Mouse (Mus musculus) neural tube, embryonic 13.5 days (tissue): ENCODE data around the gene Lpcat3. TPM values are rescaled to one million over a fixed set of nuclear protein-coding genes. Genes with fewer than 3 reads are reported as not detected.
"Not testable (repeated sequence)": the region's sequence is repeated elsewhere in the genome, so short reads cannot be mapped to it uniquely, and the experiment has no call there.

Experiments
- ATAC-seq: fragments of 200-750 bp; cut with Nextera tagmentation; 2 replicates; pipeline ENCODE4 v1.8.0; 2017; ENCODE audit warnings: low read depth, mild to moderate bottlenecking, moderate TSS enrichment, moderate library complexity
- H3K27ac ChIP-seq: fragments of 300-500 bp; sonication (generic); replicated peaks from 2 replicates; pipeline ENCODE4 v1.5.1; 2015; ENCODE audit warnings: moderate library complexity, mild to moderate bottlenecking, inconsistent platforms
- H3K27me3 ChIP-seq: fragments of 300-500 bp; sonication (generic); 2 replicates; pipeline ENCODE4 v1.6.1; 2015; ENCODE audit warnings: mild to moderate bottlenecking, inconsistent platforms
- H3K36me3 ChIP-seq: fragments of 300-500 bp; sonication (generic); 2 replicates; pipeline ENCODE4 v1.6.1; 2015; ENCODE audit warnings: mild to moderate bottlenecking, inconsistent platforms
- H3K4me1 ChIP-seq: fragments of 300-500 bp; sonication (generic); replicated peaks from 2 replicates; pipeline ENCODE4 v1.6.1; 2015; ENCODE audit warnings: inconsistent platforms
- H3K4me2 ChIP-seq: fragments of 300-500 bp; sonication (generic); 2 replicates; pipeline ENCODE4 v1.6.1; 2015; ENCODE audit warnings: inconsistent platforms, mild to moderate bottlenecking, moderate library complexity
- H3K4me3 ChIP-seq: fragments of 300-500 bp; sonication (generic); 2 replicates; pipeline ENCODE4 v1.5.1; 2015; ENCODE audit warnings: mild to moderate bottlenecking, inconsistent platforms
- H3K9ac ChIP-seq: fragments of 300-500 bp; sonication (generic); 2 replicates; pipeline ENCODE4 v1.6.1; 2015; ENCODE audit warnings: moderate library complexity, mild to moderate bottlenecking, inconsistent platforms
- H3K9me3 ChIP-seq: fragments of 300-500 bp; sonication (generic); 2 replicates; pipeline ENCODE4 v1.6.1; 2016; ENCODE audit warnings: inconsistent platforms
- WGBS: fragments of 180-500 bp; shearing (Covaris S2); methylation state at CpG from one replicate; pipeline ENCODE4 v1.1.7; 2015; 5-methylcytosine and 5-hydroxymethylcytosine counted together
- polyA plus RNA-seq: library from polyadenylated mRNA; unstranded; fragments of >200 nt; fragmentation: Nextera tagmentation; extraction: Ambion mirVana; gene quantifications from 2 replicates; pipeline ENCODE4 v1.2.1, GENCODE M21; 2015

Lpcat3 gene
- 43.2 and 43.7 TPM in 2 replicates for polyA plus RNA-seq

- Histone ChIP-seq H3K9me3 (no peaks in the 10 kb centered on the region), H3K9ac (peak within 1 kb of the TSS; percentile 72), H3K27me3 (no peaks in the 10 kb centered on the region), H3K4me2 (peak within 1 kb of the TSS; percentile 65), H3K4me1 (peaks cover 17% of the 10 kb centered on the region), H3K4me3 (peak within 1 kb of the TSS; percentile 58), H3K36me3 (0 out of 2 replicates have a peak, but pooled peaks cover 3% of the 10 kb centered on the region), H3K27ac (peak within 1 kb of the TSS; percentile 75)
- WGBS: under 1% methylated on average over 72 of the region's 87 CpGs
- ATAC-seq: peak; percentile 98
Observed at GRCm38 (mm10) chr6:124662477-124663423, at the start of gene Lpcat3. TSS of gene Lpcat3 (plus strand) at chr6:124663027.

GRCm38 (mm10) chr6:124625612-124626011 is 37.2 kb upstream of the Lpcat3 start:
- no peaks in the 10 kb centered on the region for H3K9me3 ChIP-seq
- no peak overlapping the region for H3K9ac ChIP-seq
- H3K4me1 ChIP-seq: no peaks in the 10 kb centered on the region
- H3K27ac ChIP-seq: no peak overlapping the region
- H3K27me3 ChIP-seq: no peaks in the 10 kb centered on the region
- no peak for ATAC-seq
- no peak overlapping the region for H3K4me3 ChIP-seq
- 92% methylated on average over 13 of the region's 13 CpGs for whole genome bisulfite sequencing
- no peak overlapping the region for H3K4me2 ChIP-seq
- H3K36me3 ChIP-seq: no peaks in the 10 kb centered on the region

- H3K4me1 ChIP-seq, H3K27ac ChIP-seq, ATAC-seq, H3K4me2 ChIP-seq, H3K9ac ChIP-seq, H3K9me3 ChIP-seq, H3K4me3 ChIP-seq, H3K27me3 ChIP-seq, H3K36me3 ChIP-seq: not testable (repeated sequence)
- WGBS: 44% methylated on average over 1 of the region's 1 CpGs
Observed at GRCm38 (mm10) chr6:124626184-124626583, 36.6 kb upstream of the Lpcat3 start.

GRCm38 (mm10) chr6:124630763-124631162 is 32.1 kb upstream of the Lpcat3 start:
- H3K36me3 ChIP-seq: no peaks in the 10 kb centered on the region
- no peaks in the 10 kb centered on the region for H3K27me3 ChIP-seq
- no peaks in the 10 kb centered on the region for H3K4me1 ChIP-seq
- H3K27ac ChIP-seq: no peak overlapping the region
- no peak overlapping the region for H3K9ac ChIP-seq
- no peak overlapping the region for H3K4me3 ChIP-seq
- WGBS: 87% methylated on average over 4 of the region's 4 CpGs
- no peaks in the 10 kb centered on the region for H3K9me3 ChIP-seq
- H3K4me2 ChIP-seq: no peak overlapping the region
- ATAC-seq: no peak

GRCm38 (mm10) chr6:124635985-124636384 is 26.8 kb upstream of the Lpcat3 start, which contains the start of gene C1s2:
TSS of gene C1s2 (minus strand) at chr6:124636085.
- 89% methylated on average over 2 of the region's 2 CpGs for WGBS
- not testable (repeated sequence) for H3K9ac ChIP-seq, H3K4me2 ChIP-seq, H3K4me1 ChIP-seq, H3K36me3 ChIP-seq, H3K27me3 ChIP-seq, ATAC-seq, H3K4me3 ChIP-seq, H3K27ac ChIP-seq, H3K9me3 ChIP-seq

GRCm38 (mm10) chr6:124636858-124637460 is 25.9 kb upstream of the Lpcat3 start:
- not testable (repeated sequence) for H3K4me3 ChIP-seq, H3K27me3 ChIP-seq, ATAC-seq, H3K9ac ChIP-seq, H3K27ac ChIP-seq, H3K4me1 ChIP-seq, H3K9me3 ChIP-seq, H3K4me2 ChIP-seq, H3K36me3 ChIP-seq
- 46% methylated on average over 6 of the region's 6 CpGs for WGBS

- Histone ChIP-seq H3K4me3 (no peak overlapping the region), H3K4me2 (no peak overlapping the region), H3K36me3 (no peaks in the 10 kb centered on the region), H3K9ac (no peak overlapping the region), H3K4me1 (no peaks in the 10 kb centered on the region), H3K27ac (no peak overlapping the region), H3K9me3 (no peaks in the 10 kb centered on the region), H3K27me3 (no peaks in the 10 kb centered on the region)
- WGBS: 86% methylated on average over 4 of the region's 4 CpGs
- ATAC-seq: no peak
Observed at GRCm38 (mm10) chr6:124640041-124640440, 22.8 kb upstream of the Lpcat3 start.

- no peak overlapping the region for H3K9ac ChIP-seq
- no peak for ATAC-seq
- no peaks in the 10 kb centered on the region for H3K9me3 ChIP-seq
- 40% methylated on average over 8 of the region's 8 CpGs for WGBS
- no peak overlapping the region for H3K27ac ChIP-seq
- no peaks in the 10 kb centered on the region for H3K27me3 ChIP-seq
- no peaks in the 10 kb centered on the region for H3K36me3 ChIP-seq
- H3K4me3 ChIP-seq: no peak overlapping the region
- no peak overlapping the region for H3K4me2 ChIP-seq
- H3K4me1 ChIP-seq: no peaks in the 10 kb centered on the region
Observed at GRCm38 (mm10) chr6:124640997-124641396, 21.8 kb upstream of the Lpcat3 start.

GRCm38 (mm10) chr6:124646394-124646793 is 16.4 kb upstream of the Lpcat3 start:
- no peaks in the 10 kb centered on the region for H3K27me3 ChIP-seq
- no peak overlapping the region for H3K9ac ChIP-seq
- H3K4me2 ChIP-seq: no peak overlapping the region
- H3K9me3 ChIP-seq: no peaks in the 10 kb centered on the region
- H3K4me1 ChIP-seq: no peaks in the 10 kb centered on the region
- H3K4me3 ChIP-seq: no peak overlapping the region
- 86% methylated on average over 1 of the region's 1 CpGs for WGBS
- no peak overlapping the region for H3K27ac ChIP-seq
- no peak for ATAC-seq
- no peaks in the 10 kb centered on the region for H3K36me3 ChIP-seq

GRCm38 (mm10) chr6:124655893-124656292 is 6.9 kb upstream of the Lpcat3 start:
- H3K4me1 ChIP-seq: no peaks in the 10 kb centered on the region
- peaks cover 9% of the 10 kb centered on the region; the same call in 1 of the 2 replicates for H3K9me3 ChIP-seq
- H3K36me3 ChIP-seq: no peaks in the 10 kb centered on the region
- WGBS: 74% methylated on average over 6 of the region's 6 CpGs
- H3K27me3 ChIP-seq: no peaks in the 10 kb centered on the region
- no peak overlapping the region for H3K4me3 ChIP-seq
- H3K9ac ChIP-seq: no peak overlapping the region
- no peak for ATAC-seq
- no peak overlapping the region for H3K4me2 ChIP-seq
- H3K27ac ChIP-seq: no peak overlapping the region

GRCm38 (mm10) chr6:124658067-124658466 is 4.8 kb upstream of the Lpcat3 start:
- Histone ChIP-seq H3K4me1 (peaks cover 6% of the 10 kb centered on the region; the same call in 1 of the 2 replicates), H3K9me3 (peaks cover 7% of the 10 kb centered on the region; the same call in 1 of the 2 replicates), H3K4me3 (no peak overlapping the region), H3K27ac (no peak overlapping the region), H3K9ac (no peak overlapping the region), H3K27me3 (no peaks in the 10 kb centered on the region), H3K4me2 (no peak overlapping the region), H3K36me3 (no peaks in the 10 kb centered on the region)
- no CpG with 5 or more reads among the region's 2 CpGs for WGBS
- no peak for ATAC-seq

GRCm38 (mm10) chr6:124661156-124661806 is 1.5 kb upstream of the Lpcat3 start:
- H3K27ac ChIP-seq: no peak overlapping the region
- no peak overlapping the region for H3K4me3 ChIP-seq
- 0 out of 2 replicates have a peak, but pooled peaks cover 3% of the 10 kb centered on the region for H3K36me3 ChIP-seq
- H3K4me1 ChIP-seq: peaks cover 17% of the 10 kb centered on the region
- H3K27me3 ChIP-seq: no peaks in the 10 kb centered on the region
- ATAC-seq: no peak
- H3K9me3 ChIP-seq: no peaks in the 10 kb centered on the region
- 95% methylated on average over 4 of the region's 4 CpGs for WGBS
- no peak overlapping the region for H3K4me2 ChIP-seq
- H3K9ac ChIP-seq: no peak overlapping the region
